Mouse (Mus musculus) intestine, embryonic 14.5 days (tissue): ENCODE results near the gene Apol10a. TPM values are rescaled to one million over a fixed set of nuclear protein-coding genes. Genes with fewer than 3 reads are reported as not detected.
"Not testable (repeated sequence)": the region's sequence is repeated elsewhere in the genome, so short reads cannot be mapped to it uniquely, and the experiment has no call there.

Source experiments
- ATAC-seq: fragments of 200-750 bp; cut with Nextera tagmentation; replicated peaks from 2 replicates; pipeline ENCODE4 v1.8.0; 2017; ENCODE audit warnings: low read depth, moderate number of reproducible peaks, moderate TSS enrichment, moderate library complexity; ENCODE audit not compliant: low FRiP score, low TSS enrichment
- DNase-seq: peaks from one replicate; pipeline ENCODE4 v3.0.0-alpha.2; 2018; ENCODE audit warnings: low spot score
- H3K27ac ChIP-seq: fragments of 300-500 bp; sonication (generic); 2 replicates; pipeline ENCODE4 v1.5.1; 2014; ENCODE audit warnings: low read depth, mild to moderate bottlenecking, control low read depth
- H3K27me3 ChIP-seq: fragments of 300-500 bp; sonication (generic); replicated peaks from 2 replicates; pipeline ENCODE4 v1.6.1; 2014; ENCODE audit warnings: low read length, control low read depth; ENCODE audit not compliant: control insufficient read depth, insufficient read depth
- H3K36me3 ChIP-seq: fragments of 300-500 bp; sonication (generic); 2 replicates; pipeline ENCODE4 v1.6.1; 2014; ENCODE audit warnings: low read length, control low read depth; ENCODE audit not compliant: control insufficient read depth, insufficient read depth
- H3K4me1 ChIP-seq: fragments of 300-500 bp; sonication (generic); replicated peaks from 2 replicates; pipeline ENCODE4 v1.6.1; 2014; ENCODE audit warnings: low read length, control low read depth, mixed read lengths; ENCODE audit not compliant: control insufficient read depth, insufficient read depth
- H3K4me2 ChIP-seq: fragments of 300-500 bp; sonication (generic); 2 replicates; pipeline ENCODE4 v1.6.1; 2014; ENCODE audit warnings: low read length
- H3K4me3 ChIP-seq: fragments of 300-500 bp; sonication (generic); 2 replicates; pipeline ENCODE4 v1.5.1; 2014; ENCODE audit warnings: low read depth, low read length, control low read depth, mixed read lengths
- H3K9ac ChIP-seq: fragments of 300-500 bp; sonication (generic); 2 replicates; pipeline ENCODE4 v1.6.1; 2014; ENCODE audit warnings: mild to moderate bottlenecking, low read length
- H3K9me3 ChIP-seq: fragments of 300-500 bp; sonication (generic); 2 replicates; pipeline ENCODE4 v1.6.1; 2016; ENCODE audit warnings: low read length, control low read depth; ENCODE audit not compliant: control insufficient read depth
- WGBS: fragments of 180-500 bp; shearing (Covaris S2); extraction: QIAGEN DNeasy Blood & Tissue Kit; methylation state at CpG from one replicate; pipeline ENCODE4 v1.1.7; 2014; 5-methylcytosine and 5-hydroxymethylcytosine counted together
- polyA plus RNA-seq: library from polyadenylated mRNA; unstranded; fragments of >200 nt; fragmentation: Nextera tagmentation; extraction: Ambion mirVana; gene quantifications from 2 replicates; pipeline ENCODE4 v1.2.1, GENCODE M21; 2014

Gene Apol10a
- polyA plus RNA-seq, 1 experiment from 2014 or later, result not detected

DNA sequence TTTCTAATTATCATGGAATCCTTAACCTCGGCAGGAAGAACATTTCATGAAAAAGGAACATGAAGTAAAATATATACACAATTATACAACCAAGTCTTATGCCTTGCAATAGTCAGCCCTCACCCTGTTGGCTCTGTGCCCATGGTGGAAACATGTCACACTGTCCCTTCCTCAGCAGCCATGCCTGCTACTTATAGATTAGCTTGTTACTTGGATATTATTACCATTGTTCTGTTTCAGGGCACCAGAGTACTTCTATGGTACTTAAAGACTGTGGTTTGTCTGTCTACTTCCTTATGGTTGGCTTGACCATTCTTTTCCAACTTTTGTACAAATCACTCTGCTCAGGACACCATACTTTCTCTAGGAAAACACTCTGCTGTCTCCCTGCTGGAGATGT lies 16.3 kb downstream of the Apol10a start:
- not testable (repeated sequence) for H3K27me3 ChIP-seq, H3K4me3 ChIP-seq, ATAC-seq, DNase-seq, H3K9me3 ChIP-seq, H3K36me3 ChIP-seq, H3K4me1 ChIP-seq, H3K4me2 ChIP-seq, H3K9ac ChIP-seq, H3K27ac ChIP-seq
- no CpG with 5 or more reads among the region's 1 CpGs for WGBS

DNA sequence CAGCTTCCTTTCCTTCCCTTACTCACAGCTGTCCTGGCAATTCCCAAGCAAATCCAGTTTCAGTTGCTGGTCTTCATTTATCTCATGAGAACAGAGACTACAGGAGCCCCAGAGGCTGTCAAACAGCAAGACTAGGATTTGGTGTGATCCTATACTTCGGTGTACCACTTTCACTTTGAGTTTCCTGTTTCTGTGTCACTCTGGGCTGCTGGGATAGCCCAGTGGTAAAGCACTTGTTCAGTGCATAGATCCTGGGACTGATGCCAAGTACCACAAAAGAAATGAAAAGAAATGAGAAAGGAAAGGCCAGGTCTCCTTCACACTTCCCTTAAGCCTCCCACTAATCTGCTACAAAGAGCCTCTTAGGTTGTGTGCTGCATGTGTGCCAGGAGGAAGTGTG lies 17.8 kb downstream of the Apol10a start:
- not testable (repeated sequence) for DNase-seq, H3K4me1 ChIP-seq, H3K9ac ChIP-seq, H3K27me3 ChIP-seq, H3K36me3 ChIP-seq, H3K4me3 ChIP-seq, H3K9me3 ChIP-seq, ATAC-seq, H3K4me2 ChIP-seq, H3K27ac ChIP-seq
- 67% methylated on average over 1 of the region's 1 CpGs for WGBS

DNA sequence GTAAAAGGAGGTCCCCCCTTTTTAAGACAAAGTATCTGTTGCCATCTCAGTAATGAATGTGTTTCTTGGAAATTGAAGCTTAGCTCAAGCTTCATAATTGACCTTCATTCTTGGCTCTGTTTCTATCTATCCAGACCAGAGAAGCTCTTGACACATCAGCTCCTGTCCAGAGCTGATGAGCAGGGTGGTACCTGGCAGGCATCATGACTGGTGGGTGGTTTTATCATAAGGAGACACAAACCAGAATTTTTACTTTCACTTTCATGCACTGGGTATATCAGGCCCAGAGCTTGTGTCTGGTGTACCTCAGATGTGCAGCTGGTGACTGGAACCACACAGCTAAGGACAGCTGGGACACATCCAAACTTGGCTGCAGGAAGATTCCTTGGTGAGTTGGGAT lies 31.1 kb downstream of the Apol10a start, which contains the start of gene Apol11a:
Gene Apol11a, plus strand, starts transcription at position 306 of the 400 bp plus-strand sequence.
- not testable (repeated sequence) for H3K9me3 ChIP-seq, DNase-seq, H3K4me1 ChIP-seq, H3K4me2 ChIP-seq, H3K27me3 ChIP-seq, H3K4me3 ChIP-seq, ATAC-seq, H3K9ac ChIP-seq, H3K27ac ChIP-seq, H3K36me3 ChIP-seq

DNA sequence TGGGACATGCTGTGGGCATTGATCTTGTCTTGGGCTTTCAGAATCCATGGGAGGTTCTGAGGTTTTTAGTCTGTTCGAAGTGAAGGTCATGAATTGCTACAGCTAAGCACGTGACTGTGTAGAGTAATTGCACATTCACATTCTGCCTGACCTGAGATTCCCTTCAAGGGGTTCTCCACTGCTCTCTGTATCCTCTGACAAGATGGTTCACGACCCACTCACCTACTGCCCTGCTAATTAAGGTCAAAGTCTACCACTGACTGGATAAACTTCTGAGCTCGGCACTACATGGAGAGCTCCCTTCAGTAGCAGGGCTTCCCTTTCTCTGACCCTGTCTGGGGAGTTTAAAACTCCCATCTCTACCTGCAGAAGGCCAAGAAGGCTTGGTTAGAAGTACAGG lies 43.7 kb downstream of the Apol10a start:
- not testable (repeated sequence) for H3K4me1 ChIP-seq, H3K9me3 ChIP-seq, ATAC-seq, H3K9ac ChIP-seq, H3K4me3 ChIP-seq, H3K4me2 ChIP-seq, H3K36me3 ChIP-seq, H3K27ac ChIP-seq, H3K27me3 ChIP-seq, DNase-seq
- 68% methylated on average over 4 of the region's 4 CpGs for WGBS

DNA sequence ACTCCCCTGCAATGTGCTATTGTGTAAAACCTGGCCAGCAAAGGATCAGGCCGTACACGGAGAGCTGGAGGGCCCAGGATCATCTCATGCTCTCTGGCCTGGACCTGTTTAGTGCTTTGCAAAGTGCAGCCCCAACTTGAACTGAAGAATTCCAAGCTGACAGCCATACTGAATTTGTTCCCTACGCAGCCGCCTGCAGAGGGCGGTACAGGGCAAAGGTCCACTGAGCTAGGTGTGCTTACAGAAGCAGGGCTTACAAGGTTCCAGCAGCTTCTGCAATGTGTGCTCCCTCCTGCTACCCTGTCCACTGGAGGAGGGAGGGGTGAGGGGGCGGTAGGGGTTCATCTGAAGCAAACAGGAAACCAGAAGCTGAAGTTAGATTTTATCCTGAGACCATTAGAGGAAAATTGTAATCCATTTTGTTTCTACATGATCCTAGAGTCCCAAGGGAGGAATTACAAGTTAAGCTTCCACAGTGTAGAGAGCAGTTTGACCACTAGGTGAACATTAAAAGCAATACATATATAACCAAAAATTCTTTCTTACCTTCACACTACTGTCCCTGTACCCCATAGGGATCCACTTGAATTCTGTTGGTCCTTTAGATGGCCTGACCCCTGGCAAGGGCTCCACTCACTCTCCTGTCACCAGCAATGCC lies 46.5 kb downstream of the Apol10a start:
- not testable (repeated sequence) for H3K36me3 ChIP-seq, H3K4me1 ChIP-seq, H3K4me2 ChIP-seq, H3K4me3 ChIP-seq, H3K27ac ChIP-seq, H3K27me3 ChIP-seq, H3K9ac ChIP-seq, H3K9me3 ChIP-seq
- peak; percentile 58; the same call in 1 of the 2 replicates for ATAC-seq
- WGBS, result 11% methylated on average over 6 of the region's 6 CpGs
- DNase-seq, result peak; percentile 85

DNA sequence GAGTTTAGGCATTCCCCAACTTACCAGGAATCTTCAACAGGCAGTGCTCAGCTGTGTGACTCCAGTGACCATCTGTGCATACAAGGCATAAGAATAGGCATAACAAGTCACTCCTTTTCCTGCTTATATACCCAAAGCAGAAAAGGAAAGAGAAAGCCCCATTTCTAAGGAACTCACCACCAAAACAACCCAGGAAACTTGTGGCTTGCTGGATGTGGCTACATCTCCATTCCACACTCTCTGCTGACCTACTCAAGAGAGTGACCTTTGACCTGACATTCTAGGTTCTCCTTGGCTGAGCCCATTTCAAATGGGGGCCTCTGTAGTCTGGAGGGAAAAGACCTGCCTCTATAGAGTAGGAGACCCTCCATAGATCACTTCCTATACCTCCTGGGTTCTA lies 56.4 kb downstream of the Apol10a start, which contains the start of gene Apol7c:
Gene Apol7c, minus strand, starts transcription at position 101 of the 400 bp plus-strand sequence.
- H3K36me3 ChIP-seq, result no peaks in the 10 kb centered on the region
- H3K4me3 ChIP-seq, result no peak within 1 kb of the TSS
- DNase-seq, result no peak
- H3K27me3 ChIP-seq, result no peaks in the 10 kb centered on the region
- H3K4me2 ChIP-seq, result no peak within 1 kb of the TSS
- no peak within 1 kb of the TSS for H3K9ac ChIP-seq
- no peak within 1 kb of the TSS for H3K27ac ChIP-seq
- H3K4me1 ChIP-seq, result no peaks in the 10 kb centered on the region
- no peaks in the 10 kb centered on the region for H3K9me3 ChIP-seq
- ATAC-seq, result no peak

DNA sequence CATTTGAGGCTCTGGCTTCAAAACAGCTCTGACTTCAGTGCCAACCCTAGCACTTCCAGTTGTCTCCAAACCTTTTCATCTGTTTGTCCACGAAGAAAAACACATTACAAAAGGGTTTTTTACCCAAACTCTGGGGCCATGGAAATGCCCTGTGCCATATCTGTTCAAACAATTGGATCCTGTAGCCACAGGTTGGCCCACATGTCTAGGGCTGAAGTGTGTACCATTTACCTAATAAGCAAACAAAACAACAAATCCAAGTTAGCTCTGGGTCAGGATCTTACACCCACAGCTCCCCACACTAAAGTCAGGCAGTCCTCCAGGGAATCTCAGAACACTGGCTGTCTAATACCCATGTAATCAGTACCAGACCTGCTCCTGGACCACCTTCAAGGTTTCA lies 62.4 kb downstream of the Apol10a start:
- H3K27me3 ChIP-seq, H3K4me3 ChIP-seq, H3K4me2 ChIP-seq, H3K27ac ChIP-seq, H3K9me3 ChIP-seq, ATAC-seq, H3K4me1 ChIP-seq, H3K36me3 ChIP-seq, DNase-seq, H3K9ac ChIP-seq: not testable (repeated sequence)
- 54% methylated on average over 1 of the region's 1 CpGs for WGBS

Other genes with a start within 250 kb of the Apol10a start
- 67.8 and 72.2 TPM in 2 replicates for gene Rbfox2, start 170.0 kb upstream of the Apol10a start, polyA plus RNA-seq
- 8.9 and 9.7 TPM in 2 replicates for gene Apol7a, start 77.9 kb upstream of the Apol10a start, polyA plus RNA-seq
- 0.26 and 0.43 TPM in 2 replicates for gene Apol9a, start 65.9 kb upstream of the Apol10a start, polyA plus RNA-seq
- 0.43 TPM in 1 of 2 replicates, not detected in the other for gene Apol7b, start 29.6 kb upstream of the Apol10a start, polyA plus RNA-seq
- gene Apol11a, start 31.2 kb downstream of the Apol10a start, polyA plus RNA-seq, result not detected in 2 replicates
- 1.5 and 1.9 TPM in 2 replicates for gene Apol7c, start 56.3 kb downstream of the Apol10a start, polyA plus RNA-seq
- not detected in 2 replicates for gene 1700025B11Rik, start 84.8 kb downstream of the Apol10a start, polyA plus RNA-seq
- gene Apol10b, start 119.1 kb downstream of the Apol10a start, polyA plus RNA-seq, result 0.15 and 0.31 TPM in 2 replicates
- gene Gm36245, start 122.2 kb downstream of the Apol10a start, polyA plus RNA-seq, result not detected in 2 replicates
- gene Apol11b, start 166.2 kb downstream of the Apol10a start, polyA plus RNA-seq, result 0.12 TPM in 1 of 2 replicates, not detected in the other
- gene Apol7e, start 221.8 kb downstream of the Apol10a start, polyA plus RNA-seq, result 0.15 and 0.46 TPM in 2 replicates